Mouse (Mus musculus) embryonic facial prominence, embryonic 11.5 days (tissue): Measurements from ENCODE around the gene Plau. TPM values are rescaled to one million over a fixed set of nuclear protein-coding genes. Genes with fewer than 3 reads are reported as not detected.

Source experiments
- polyA plus RNA-seq: library from polyadenylated mRNA; unstranded; fragments of >200 nt; fragmentation: Nextera tagmentation; extraction: Ambion mirVana; gene quantifications from 2 replicates; pipeline ENCODE4 v1.2.1, GENCODE M21; 2014

The Plau gene
- polyA plus RNA-seq, 1 experiment from 2014 or later = 0.83 TPM

Other genes with a start within 250 kb of the Plau start
- 12.6 and 14.4 TPM in 2 replicates for gene Usp54, start 195.6 kb upstream of the Plau start, polyA plus RNA-seq
- 0.58 and 1.2 TPM in 2 replicates for gene Myoz1, start 180.1 kb upstream of the Plau start, polyA plus RNA-seq
- gene Synpo2l, start 168.3 kb upstream of the Plau start, polyA plus RNA-seq = 1.6 and 2.2 TPM in 2 replicates
- 73.7 and 76.8 TPM in 2 replicates for gene Sec24c, start 162.4 kb upstream of the Plau start, polyA plus RNA-seq
- 19.9 and 21.0 TPM in 2 replicates for gene Fut11, start 141.7 kb upstream of the Plau start, polyA plus RNA-seq
- 254 and 257 TPM in 2 replicates for gene Chchd1, start 133.7 kb upstream of the Plau start, polyA plus RNA-seq
- 21.6 and 24.3 TPM in 2 replicates for gene Zswim8, start 129.1 kb upstream of the Plau start, polyA plus RNA-seq
- 23.3 and 24.5 TPM in 2 replicates for gene Ndst2, start 102.1 kb upstream of the Plau start, polyA plus RNA-seq
- gene Camk2g, start 42.6 kb upstream of the Plau start, polyA plus RNA-seq = 47.1 and 58.4 TPM in 2 replicates
- 40.4 and 43.8 TPM in 2 replicates for gene Vcl, start 92.7 kb downstream of the Plau start, polyA plus RNA-seq
- gene Ap3m1, start 215.8 kb downstream of the Plau start, polyA plus RNA-seq = 111 and 118 TPM in 2 replicates
- 152 and 178 TPM in 2 replicates for gene Adk, start 215.9 kb downstream of the Plau start, polyA plus RNA-seq